Mouse (Mus musculus): Measurements from ENCODE around the gene Fuz.

Fuz gene

GRCm38 (mm10) chr7:44928570-44928969 lies 32.7 kb downstream of the Fuz start:
- DNase-seq (ENCODE audit: low read depth, low spot score): no peak

GRCm38 (mm10) chr7:44929204-44930151 lies 33.6 kb downstream of the Fuz start, which contains the start of gene Ap2a1:
Gene Ap2a1, minus strand, starts transcription at chr7:44929496.
- peak; percentile 100 for DNase-seq (ENCODE audit: low read depth, low spot score)

- DNase-seq (ENCODE audit: low read depth, low spot score): no peak
Observed at GRCm38 (mm10) chr7:44938680-44939079, 42.8 kb downstream of the Fuz start.

GRCm38 (mm10) chr7:44942904-44943303 lies 47.0 kb downstream of the Fuz start, which contains the start of gene Tsks:
Gene Tsks, plus strand, starts transcription at chr7:44943204.
- DNase-seq (ENCODE audit: low read depth, low spot score): no peak

GRCm38 (mm10) chr7:44949922-44950321 lies 54.0 kb downstream of the Fuz start:
- DNase-seq (ENCODE audit: low read depth, low spot score): no peak

DNA sequence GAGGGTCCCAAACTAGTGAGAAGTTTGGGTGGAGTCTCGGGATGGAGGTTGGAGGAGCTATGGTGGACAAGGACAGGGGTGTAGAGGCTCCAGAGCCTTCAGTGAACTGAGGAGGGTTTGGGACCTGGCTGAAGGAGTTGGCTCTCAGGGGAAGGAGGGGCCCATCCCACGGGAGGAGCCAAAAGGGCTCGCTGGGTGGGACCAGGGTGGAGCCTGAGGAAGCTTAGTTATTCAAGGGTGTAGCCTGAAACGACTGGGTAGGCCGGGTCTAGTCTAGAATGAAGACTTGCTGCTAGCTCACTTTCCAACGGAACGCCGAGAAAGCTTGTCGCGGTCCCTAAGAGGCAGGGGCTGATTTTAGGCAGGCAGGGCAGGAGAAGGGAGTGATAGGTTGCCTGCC lies 56.1 kb downstream of the Fuz start:
- DNase-seq (ENCODE audit: low read depth, low spot score): no peak

All from retina, postnatal 7 days (tissue).